Mouse (Mus musculus) midbrain, embryonic 12.5 days (tissue): Measurements from ENCODE around the gene Rnft2. TPM values are rescaled to one million over a fixed set of nuclear protein-coding genes. Genes with fewer than 3 reads are reported as not detected.

ENCODE experiments used
- ATAC-seq: fragments of 200-750 bp; cut with Nextera tagmentation; 2 replicates; pipeline ENCODE4 v1.8.0; 2017; ENCODE audit warnings: low read depth, moderate TSS enrichment, moderate library complexity; ENCODE audit not compliant: low FRiP score
- H3K27ac ChIP-seq: fragments of 300-500 bp; sonication (generic); replicated peaks from 2 replicates; pipeline ENCODE4 v1.5.1; 2016; ENCODE audit warnings: mild to moderate bottlenecking
- H3K27me3 ChIP-seq: fragments of 300-500 bp; sonication (generic); 2 replicates; pipeline ENCODE4 v1.6.1; 2016; ENCODE audit warnings: mild to moderate bottlenecking
- H3K36me3 ChIP-seq: fragments of 300-500 bp; sonication (generic); 2 replicates; pipeline ENCODE4 v1.6.1; 2016
- H3K4me1 ChIP-seq: fragments of 300-500 bp; sonication (generic); 2 replicates; pipeline ENCODE4 v1.6.1; 2016
- H3K4me2 ChIP-seq: fragments of 300-500 bp; sonication (generic); replicated peaks from 2 replicates; pipeline ENCODE4 v1.6.1; 2016; ENCODE audit warnings: mild to moderate bottlenecking, moderate library complexity
- H3K4me3 ChIP-seq: fragments of 300-500 bp; sonication (generic); 2 replicates; pipeline ENCODE4 v1.5.1; 2016; ENCODE audit warnings: mild to moderate bottlenecking
- H3K9ac ChIP-seq: fragments of 300-500 bp; sonication (generic); replicated peaks from 2 replicates; pipeline ENCODE4 v1.6.1; 2016; ENCODE audit warnings: mild to moderate bottlenecking, moderate library complexity
- H3K9me3 ChIP-seq: fragments of 300-500 bp; sonication (generic); 2 replicates; pipeline ENCODE4 v1.6.1; 2016; ENCODE audit warnings: mild to moderate bottlenecking
- WGBS: fragments of 180-500 bp; shearing (Covaris S2); methylation state at CpG from one replicate; pipeline ENCODE4 v1.1.7; 2016; 5-methylcytosine and 5-hydroxymethylcytosine counted together
- polyA plus RNA-seq: library from polyadenylated mRNA; unstranded; fragments of >200 nt; fragmentation: Nextera tagmentation; extraction: Ambion mirVana; gene quantifications from 2 replicates; pipeline ENCODE4 v1.2.1, GENCODE M21; 2016

Gene Rnft2
- polyA plus RNA-seq, 1 experiment from 2014 or later, result 10.3 TPM

GRCm38 (mm10) chr5:118266309-118266708 is 21.4 kb upstream of the Rnft2 start:
- ATAC-seq, result no peak
- no peak overlapping the region for H3K4me2 ChIP-seq
- peaks cover 35% of the 10 kb centered on the region for H3K27me3 ChIP-seq
- H3K4me1 ChIP-seq, result peaks cover 7% of the 10 kb centered on the region; the same call in 1 of the 2 replicates
- H3K27ac ChIP-seq, result no peak overlapping the region
- H3K36me3 ChIP-seq, result peaks cover 19% of the 10 kb centered on the region
- WGBS, result 47% methylated on average over 8 of the region's 8 CpGs
- no peak overlapping the region for H3K9ac ChIP-seq
- H3K9me3 ChIP-seq, result no peaks in the 10 kb centered on the region
- H3K4me3 ChIP-seq, result no peak overlapping the region

GRCm38 (mm10) chr5:118265366-118265765 is 20.4 kb upstream of the Rnft2 start:
- peaks cover 5% of the 10 kb centered on the region; the same call in 1 of the 2 replicates for H3K4me1 ChIP-seq
- peaks cover 28% of the 10 kb centered on the region for H3K36me3 ChIP-seq
- H3K9ac ChIP-seq, result no peak overlapping the region
- no peak overlapping the region for H3K27ac ChIP-seq
- no peaks in the 10 kb centered on the region for H3K9me3 ChIP-seq
- no peak for ATAC-seq
- H3K4me3 ChIP-seq, result no peak overlapping the region
- no peak overlapping the region for H3K4me2 ChIP-seq
- WGBS, result 79% methylated on average over 5 of the region's 5 CpGs
- peaks cover 27% of the 10 kb centered on the region for H3K27me3 ChIP-seq

- H3K27me3 ChIP-seq, result peaks cover 19% of the 10 kb centered on the region; the same call in 1 of the 2 replicates
- 81% methylated on average over 9 of the region's 9 CpGs for WGBS
- peaks cover 39% of the 10 kb centered on the region for H3K36me3 ChIP-seq
- H3K4me2 ChIP-seq, result no peak overlapping the region
- no peak overlapping the region for H3K4me3 ChIP-seq
- no peaks in the 10 kb centered on the region for H3K9me3 ChIP-seq
- peaks cover 2% of the 10 kb centered on the region; the same call in 1 of the 2 replicates for H3K4me1 ChIP-seq
- no peak overlapping the region for H3K9ac ChIP-seq
- ATAC-seq, result no peak
- H3K27ac ChIP-seq, result no peak overlapping the region
Observed at GRCm38 (mm10) chr5:118264279-118264678, 19.4 kb upstream of the Rnft2 start.

- 93% methylated on average over 8 of the region's 8 CpGs for WGBS
- ATAC-seq, result no peak
Observed at GRCm38 (mm10) chr5:118262418-118262817, 17.5 kb upstream of the Rnft2 start.

GRCm38 (mm10) chr5:118261181-118261580 is 16.3 kb upstream of the Rnft2 start:
- no peak overlapping the region for H3K27ac ChIP-seq
- no peaks in the 10 kb centered on the region for H3K9me3 ChIP-seq
- H3K36me3 ChIP-seq, result peaks cover 70% of the 10 kb centered on the region
- H3K27me3 ChIP-seq, result no peaks in the 10 kb centered on the region
- no peak overlapping the region for H3K9ac ChIP-seq
- no peak overlapping the region for H3K4me3 ChIP-seq
- H3K4me1 ChIP-seq, result peaks cover 5% of the 10 kb centered on the region; the same call in 1 of the 2 replicates
- no peak overlapping the region for H3K4me2 ChIP-seq
- WGBS, result 93% methylated on average over 9 of the region's 9 CpGs
- no peak for ATAC-seq

More at GRCm38 (mm10) chr5:118262418-118262817, 17.5 kb upstream of the Rnft2 start:
- H3K4me1 ChIP-seq, result peaks cover 5% of the 10 kb centered on the region; the same call in 1 of the 2 replicates
- no peak overlapping the region for H3K4me3 ChIP-seq
- peaks cover 57% of the 10 kb centered on the region for H3K36me3 ChIP-seq
- no peak overlapping the region for H3K9ac ChIP-seq
- H3K27ac ChIP-seq, result no peak overlapping the region
- no peaks in the 10 kb centered on the region for H3K9me3 ChIP-seq
- H3K4me2 ChIP-seq, result no peak overlapping the region
- H3K27me3 ChIP-seq, result peaks cover 6% of the 10 kb centered on the region; the same call in 1 of the 2 replicates

- H3K36me3 ChIP-seq, result peaks cover 75% of the 10 kb centered on the region
- no peak overlapping the region for H3K27ac ChIP-seq
- H3K9me3 ChIP-seq, result no peaks in the 10 kb centered on the region
- WGBS, result 96% methylated on average over 11 of the region's 11 CpGs
- H3K27me3 ChIP-seq, result no peaks in the 10 kb centered on the region
- no peak overlapping the region for H3K9ac ChIP-seq
- H3K4me1 ChIP-seq, result peaks cover 5% of the 10 kb centered on the region; the same call in 1 of the 2 replicates
- no peak overlapping the region for H3K4me2 ChIP-seq
- ATAC-seq, result no peak
- no peak overlapping the region for H3K4me3 ChIP-seq
Observed at GRCm38 (mm10) chr5:118260642-118261041, 15.7 kb upstream of the Rnft2 start.

GRCm38 (mm10) chr5:118260055-118260454 is 15.1 kb upstream of the Rnft2 start:
- no peak overlapping the region for H3K4me2 ChIP-seq
- H3K4me1 ChIP-seq, result peaks cover 5% of the 10 kb centered on the region; the same call in 1 of the 2 replicates
- no peak overlapping the region for H3K27ac ChIP-seq
- H3K9me3 ChIP-seq, result no peaks in the 10 kb centered on the region
- 93% methylated on average over 10 of the region's 10 CpGs for WGBS
- H3K27me3 ChIP-seq, result no peaks in the 10 kb centered on the region
- no peak for ATAC-seq
- H3K9ac ChIP-seq, result no peak overlapping the region
- peaks cover 77% of the 10 kb centered on the region for H3K36me3 ChIP-seq
- H3K4me3 ChIP-seq, result no peak overlapping the region

GRCm38 (mm10) chr5:118259636-118260035 is 14.7 kb upstream of the Rnft2 start:
- H3K4me3 ChIP-seq, result no peak overlapping the region
- no peaks in the 10 kb centered on the region for H3K27me3 ChIP-seq
- no peak for ATAC-seq
- peaks cover 5% of the 10 kb centered on the region; the same call in 1 of the 2 replicates for H3K4me1 ChIP-seq
- H3K9me3 ChIP-seq, result no peaks in the 10 kb centered on the region
- H3K36me3 ChIP-seq, result peaks cover 77% of the 10 kb centered on the region
- H3K4me2 ChIP-seq, result no peak overlapping the region
- 90% methylated on average over 6 of the region's 6 CpGs for WGBS
- H3K27ac ChIP-seq, result no peak overlapping the region
- no peak overlapping the region for H3K9ac ChIP-seq

GRCm38 (mm10) chr5:118259152-118259551 is 14.2 kb upstream of the Rnft2 start:
- no peak overlapping the region for H3K4me3 ChIP-seq
- WGBS, result 60% methylated on average over 6 of the region's 6 CpGs

GRCm38 (mm10) chr5:118256981-118257380 is 12.1 kb upstream of the Rnft2 start:
- Histone ChIP-seq H3K4me2 (no peak overlapping the region), H3K27me3 (no peaks in the 10 kb centered on the region), H3K4me3 (no peak overlapping the region), H3K4me1 (peaks cover 5% of the 10 kb centered on the region; the same call in 1 of the 2 replicates), H3K36me3 (peaks cover 65% of the 10 kb centered on the region), H3K27ac (no peak overlapping the region), H3K9ac (no peak overlapping the region), H3K9me3 (no peaks in the 10 kb centered on the region)
- WGBS, result 89% methylated on average over 4 of the region's 4 CpGs
- no peak for ATAC-seq

More at GRCm38 (mm10) chr5:118259152-118259551, 14.2 kb upstream of the Rnft2 start:
- Histone ChIP-seq H3K27ac (peak overlapping the region; percentile 35; the same call in 1 of the 2 replicates), H3K27me3 (no peaks in the 10 kb centered on the region), H3K4me2 (no peak overlapping the region), H3K4me1 (peaks cover 5% of the 10 kb centered on the region; the same call in 1 of the 2 replicates), H3K36me3 (peaks cover 77% of the 10 kb centered on the region), H3K9ac (no peak overlapping the region), H3K9me3 (no peaks in the 10 kb centered on the region)
- ATAC-seq, result no peak

GRCm38 (mm10) chr5:118253551-118253950 is 8.6 kb upstream of the Rnft2 start:
- 90% methylated on average over 3 of the region's 3 CpGs for WGBS
- no peak for ATAC-seq
- Histone ChIP-seq H3K9me3 (no peaks in the 10 kb centered on the region), H3K27ac (no peak overlapping the region), H3K27me3 (no peaks in the 10 kb centered on the region), H3K9ac (no peak overlapping the region), H3K36me3 (peaks cover 47% of the 10 kb centered on the region), H3K4me2 (no peak overlapping the region), H3K4me1 (no peaks in the 10 kb centered on the region), H3K4me3 (no peak overlapping the region)

GRCm38 (mm10) chr5:118250987-118251386 is 6.1 kb upstream of the Rnft2 start:
- no peak for ATAC-seq
- WGBS, result 87% methylated on average over 5 of the region's 7 CpGs

GRCm38 (mm10) chr5:118247378-118247777 is 2.5 kb upstream of the Rnft2 start:
- Histone ChIP-seq H3K4me2 (no peak overlapping the region), H3K4me3 (no peak overlapping the region), H3K4me1 (peaks cover 23% of the 10 kb centered on the region), H3K9ac (no peak overlapping the region), H3K27me3 (no peaks in the 10 kb centered on the region), H3K27ac (no peak overlapping the region), H3K36me3 (peaks cover 26% of the 10 kb centered on the region), H3K9me3 (no peaks in the 10 kb centered on the region)
- ATAC-seq, result no peak
- WGBS, result 89% methylated on average over 8 of the region's 8 CpGs

More at GRCm38 (mm10) chr5:118250987-118251386, 6.1 kb upstream of the Rnft2 start:
- Histone ChIP-seq H3K27ac (no peak overlapping the region), H3K4me3 (no peak overlapping the region), H3K27me3 (no peaks in the 10 kb centered on the region), H3K9ac (no peak overlapping the region), H3K4me1 (peaks cover 13% of the 10 kb centered on the region), H3K4me2 (no peak overlapping the region), H3K9me3 (no peaks in the 10 kb centered on the region), H3K36me3 (peaks cover 27% of the 10 kb centered on the region)
